Mouse (Mus musculus): ENCODE measurements around the gene Dctpp1.
A peak's percentile ranks its signal among the peaks of the same experiment; 100 is the strongest.

Gene Dctpp1

GRCm38 (mm10) chr7:127231376-127231775 lies 29.1 kb downstream of the Dctpp1 start:
- no peak for DNase-seq (ENCODE audit: low read depth)

DNA sequence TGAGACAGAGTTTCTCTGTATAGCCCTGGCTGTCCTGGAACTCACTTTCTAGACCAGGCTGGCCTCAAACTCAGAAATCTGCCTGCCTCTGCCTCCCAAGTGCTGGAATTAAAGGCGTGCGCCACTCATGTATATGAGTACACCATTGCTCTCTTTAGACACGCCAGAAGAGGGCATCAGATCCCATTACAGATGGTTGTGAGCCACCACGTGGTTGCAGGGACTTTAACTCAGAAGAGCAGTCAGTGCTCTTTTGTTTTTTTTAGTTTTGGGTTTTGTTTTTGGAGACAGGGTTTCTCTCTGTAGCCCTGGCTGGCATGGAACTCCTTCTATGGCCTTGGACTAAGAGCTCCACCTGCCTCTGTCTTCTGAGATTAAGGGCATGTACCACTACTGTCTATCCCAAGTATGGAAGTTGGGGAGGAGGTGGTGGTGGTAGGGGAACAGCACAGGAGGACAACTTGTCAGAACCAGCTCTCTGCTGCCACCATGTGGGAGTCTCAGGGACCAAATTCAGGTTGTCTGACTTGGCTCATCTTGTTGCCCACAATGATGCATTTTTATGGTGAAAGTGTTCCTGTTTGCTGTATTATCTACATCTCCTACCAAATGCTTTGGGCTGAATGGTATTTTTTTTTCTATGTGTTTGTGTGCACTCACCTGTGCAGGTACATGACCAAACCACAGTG lies 31.8 kb downstream of the Dctpp1 start:
- DNase-seq (ENCODE audit: low read depth) = peak; percentile 88

GRCm38 (mm10) chr7:127225147-127225995 lies 35.1 kb downstream of the Dctpp1 start:
- no peak for DNase-seq (ENCODE audit: low read depth)

DNA sequence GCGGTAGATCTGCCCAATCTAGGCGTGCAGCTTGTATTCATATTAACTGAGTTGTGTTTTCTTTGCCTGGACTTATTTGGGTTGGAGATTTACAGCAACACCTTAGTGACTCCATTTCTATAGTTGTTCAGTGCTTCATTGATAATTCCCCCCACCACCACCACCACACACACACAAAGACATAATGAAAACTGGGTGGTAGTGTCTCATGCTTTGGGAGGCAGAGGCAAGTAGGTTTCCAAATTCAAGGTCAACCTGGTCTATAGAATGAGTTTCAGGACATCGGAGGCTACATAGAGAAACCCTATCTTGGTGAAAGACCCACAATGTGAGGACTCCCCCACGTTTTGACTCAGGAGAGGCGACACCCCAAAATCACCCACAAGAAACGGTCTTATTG lies 35.9 kb downstream of the Dctpp1 start:
- DNase-seq (ENCODE audit: low read depth) = no peak

GRCm38 (mm10) chr7:127223515-127224478 lies 36.7 kb downstream of the Dctpp1 start:
- DNase-seq (ENCODE audit: low read depth) = no peak

DNA sequence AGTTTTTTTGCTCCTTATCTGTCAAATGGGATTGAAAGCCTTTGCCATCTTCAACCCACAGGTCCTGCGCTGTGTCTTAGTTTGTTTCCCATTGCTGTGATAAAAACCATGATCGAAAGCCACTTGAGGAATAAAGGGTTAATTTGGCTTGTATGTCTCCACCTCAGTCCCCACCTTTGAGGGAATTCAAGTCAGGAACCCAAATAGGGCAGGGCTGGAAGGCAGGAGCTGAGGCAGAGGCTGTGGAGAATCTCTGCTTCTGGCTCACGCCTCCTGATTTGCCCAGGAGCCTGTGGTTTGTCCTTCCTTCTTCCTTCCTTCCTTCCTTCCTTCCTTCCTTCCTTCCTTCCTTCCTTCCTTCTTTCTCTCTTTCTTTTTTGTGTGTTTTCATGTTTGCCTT lies 37.4 kb downstream of the Dctpp1 start:
- DNase-seq (ENCODE audit: low read depth) = no peak

GRCm38 (mm10) chr7:127220440-127220839 lies 40.1 kb downstream of the Dctpp1 start:
- DNase-seq (ENCODE audit: low read depth) = no peak

- DNase-seq (ENCODE audit: low read depth) = no peak
Measured at GRCm38 (mm10) chr7:127218670-127219069, 41.8 kb downstream of the Dctpp1 start.

DNA sequence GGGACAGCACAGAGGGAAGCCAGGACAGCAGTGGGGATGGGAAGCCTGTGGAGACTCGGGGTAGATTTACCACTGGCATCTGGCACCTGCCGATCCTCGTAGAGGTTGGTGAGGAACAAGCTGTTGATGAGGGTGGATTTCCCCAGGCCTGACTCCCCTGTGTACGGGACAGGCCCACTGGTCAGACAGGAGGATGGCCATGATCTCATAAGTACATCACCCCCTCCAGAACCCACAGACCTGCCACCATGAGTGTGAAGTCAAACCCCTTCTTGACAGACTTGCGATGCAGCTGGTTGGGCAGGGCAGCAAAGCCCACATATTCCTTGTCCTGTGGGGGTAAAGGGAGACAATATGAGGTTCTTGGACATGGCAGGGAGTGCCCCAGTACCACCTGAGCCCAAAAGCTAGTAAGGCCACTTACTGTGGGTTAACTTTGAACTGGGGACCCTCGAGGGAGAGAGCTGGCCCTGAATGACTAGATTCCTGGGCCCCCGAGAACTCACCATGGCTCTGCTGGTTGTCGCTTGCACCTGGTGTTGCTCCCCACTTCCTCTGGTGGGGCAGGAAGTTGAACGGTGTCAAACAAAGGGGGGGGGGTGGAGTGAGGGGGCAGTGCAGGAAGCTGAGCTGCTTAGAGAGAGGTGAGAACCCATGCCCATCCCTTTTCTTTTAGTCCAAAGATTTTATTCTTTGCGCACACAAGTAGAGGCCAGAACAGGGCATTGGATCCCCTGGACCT lies 42.4 kb downstream of the Dctpp1 start:
- DNase-seq (ENCODE audit: low read depth) = no peak

GRCm38 (mm10) chr7:127217475-127217874 lies 43.0 kb downstream of the Dctpp1 start:
- no peak for DNase-seq (ENCODE audit: low read depth)

DNA sequence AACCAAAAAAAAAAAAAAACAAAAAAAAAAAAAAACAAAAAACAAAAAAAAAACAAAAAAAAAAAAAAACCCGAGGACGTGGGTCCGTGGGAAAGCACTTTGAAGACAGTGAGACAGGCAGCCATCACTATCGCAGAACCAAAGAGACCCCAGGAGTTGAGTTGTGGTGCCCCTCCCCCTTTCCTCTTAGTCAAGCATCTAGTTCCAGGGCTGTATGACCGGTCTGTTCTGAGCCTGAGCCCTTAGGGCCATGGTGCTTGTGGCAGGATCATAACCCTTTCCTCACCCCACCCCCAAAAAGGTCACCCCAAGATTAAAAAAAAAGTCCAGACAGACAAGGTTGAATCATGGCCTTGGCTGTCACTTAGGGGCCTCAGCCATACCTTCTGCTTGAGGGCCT lies 44.2 kb downstream of the Dctpp1 start:
- no peak for DNase-seq (ENCODE audit: low read depth)

DNA sequence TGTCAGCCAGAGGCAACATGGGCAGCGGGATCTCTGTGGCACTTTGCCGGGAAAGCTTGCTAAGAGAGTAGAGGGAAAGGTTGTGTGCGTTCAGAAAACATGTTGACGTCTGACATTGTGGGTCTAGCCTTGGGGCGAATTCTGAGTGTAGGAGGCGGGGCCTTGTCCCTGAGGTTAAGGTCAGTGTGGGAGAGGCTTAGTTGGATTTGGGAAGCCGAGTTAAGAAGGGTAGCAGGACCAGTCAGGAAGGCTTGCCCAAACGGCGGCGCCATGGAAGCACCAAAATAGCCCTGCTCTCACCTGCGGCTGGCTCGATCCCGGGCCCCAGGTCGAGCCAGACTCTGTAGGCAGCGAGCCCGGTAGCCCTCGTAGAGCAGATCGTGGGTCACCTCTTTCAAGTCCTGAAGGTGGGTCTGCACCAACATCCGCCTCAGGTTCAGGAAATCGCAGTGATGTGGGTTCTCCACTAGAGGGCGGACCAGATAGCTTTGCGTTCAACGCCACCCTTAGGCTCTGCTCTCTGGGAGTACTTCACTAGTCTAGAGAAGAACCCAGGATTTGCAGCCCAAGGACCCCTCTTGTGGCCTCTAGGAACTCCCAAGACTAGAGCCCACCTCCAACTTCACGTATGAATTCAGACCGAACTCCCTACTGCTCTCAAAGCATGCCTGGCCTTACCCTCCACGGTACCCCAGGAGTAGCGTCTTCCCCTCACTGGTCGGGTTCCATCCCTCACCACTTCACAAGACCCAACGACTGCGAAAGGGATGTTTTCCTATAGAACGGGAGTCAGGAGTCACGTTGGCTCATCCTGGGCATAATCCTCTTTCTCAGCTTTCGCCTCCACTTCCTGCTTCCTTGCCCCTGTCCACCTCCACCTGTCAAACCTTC lies 45.3 kb downstream of the Dctpp1 start:
- peak; percentile 67 for DNase-seq (ENCODE audit: low read depth)

DNA sequence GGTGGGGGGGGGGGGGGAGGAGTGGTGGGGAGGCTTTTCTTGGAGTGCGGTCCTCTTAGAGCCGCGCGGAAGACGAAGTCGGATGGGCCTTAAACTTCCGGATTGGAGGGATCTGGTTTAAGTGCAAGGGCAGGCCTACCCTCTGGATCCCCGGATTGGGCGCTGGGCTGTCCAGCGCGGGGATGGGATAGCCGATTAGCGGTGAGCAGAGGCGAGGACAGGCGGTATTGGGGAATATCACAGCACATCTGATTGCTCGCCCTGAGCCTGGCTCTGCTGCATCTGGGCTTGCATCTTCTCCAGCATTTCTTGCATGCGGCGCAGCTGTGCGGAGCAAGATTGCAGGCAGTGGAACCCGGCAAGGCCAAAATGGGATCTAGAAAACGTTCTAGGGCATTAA lies 46.0 kb downstream of the Dctpp1 start:
- DNase-seq (ENCODE audit: low read depth) = no peak

- no peak for DNase-seq (ENCODE audit: low read depth)
Measured at GRCm38 (mm10) chr7:127213930-127214329, 46.6 kb downstream of the Dctpp1 start.

DNA sequence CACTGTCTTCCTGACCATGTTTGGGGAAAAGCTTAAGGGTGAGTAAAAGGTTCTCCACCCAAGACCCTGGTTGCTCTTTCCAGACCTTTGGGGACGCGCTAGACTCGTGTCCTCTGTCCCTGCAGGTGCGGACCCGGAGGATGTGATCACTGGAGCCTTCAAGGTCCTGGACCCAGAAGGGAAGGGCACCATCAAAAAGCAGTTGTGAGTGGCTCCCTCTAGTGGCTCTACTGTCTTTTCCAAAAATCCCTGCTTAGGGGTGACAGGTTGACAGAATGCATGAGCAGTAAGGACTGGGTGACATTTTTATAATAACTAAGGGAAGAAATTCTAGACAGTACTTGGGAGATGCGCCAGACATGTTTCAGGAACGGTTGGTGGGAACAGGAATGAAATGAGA lies 47.0 kb downstream of the Dctpp1 start:
- peak; percentile 52 for DNase-seq (ENCODE audit: low read depth)

GRCm38 (mm10) chr7:127212432-127213250 lies 47.9 kb downstream of the Dctpp1 start:
- no peak for DNase-seq (ENCODE audit: low read depth)

- no peak for DNase-seq (ENCODE audit: low read depth)
Measured at GRCm38 (mm10) chr7:127211014-127211745, 49.3 kb downstream of the Dctpp1 start.

DNA sequence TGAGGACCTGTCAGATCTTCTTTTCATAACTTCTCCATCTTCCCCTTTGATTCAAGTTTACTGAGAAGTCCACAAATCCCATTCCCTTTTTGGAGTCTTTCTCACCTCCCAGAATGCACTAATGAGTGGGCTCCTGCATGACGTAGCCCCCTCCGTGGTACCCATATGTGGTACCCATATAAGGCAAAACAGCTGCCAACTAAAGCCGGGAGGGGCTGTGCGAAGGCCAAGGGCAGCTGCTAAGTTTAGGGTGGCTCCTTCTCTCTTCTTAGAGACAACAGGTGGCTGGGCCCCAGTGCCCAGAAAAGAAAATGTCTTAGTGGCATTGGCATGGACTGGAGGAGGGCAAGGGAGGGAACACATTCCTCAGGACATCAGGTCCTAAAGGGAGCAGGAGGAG lies 50.2 kb downstream of the Dctpp1 start:
- DNase-seq (ENCODE audit: low read depth) = no peak

GRCm38 (mm10) chr7:127209851-127210250 lies 50.7 kb downstream of the Dctpp1 start:
- no peak for DNase-seq (ENCODE audit: low read depth)

Measured in NIH3T3 (cell line).